Mouse (Mus musculus): ENCODE measurements around the gene Usp43. TPM values are rescaled to one million over a fixed set of nuclear protein-coding genes. Genes with fewer than 3 reads are reported as not detected.

The Usp43 gene
- polyA plus RNA-seq, 1 experiment, result 0.30 TPM

DNA sequence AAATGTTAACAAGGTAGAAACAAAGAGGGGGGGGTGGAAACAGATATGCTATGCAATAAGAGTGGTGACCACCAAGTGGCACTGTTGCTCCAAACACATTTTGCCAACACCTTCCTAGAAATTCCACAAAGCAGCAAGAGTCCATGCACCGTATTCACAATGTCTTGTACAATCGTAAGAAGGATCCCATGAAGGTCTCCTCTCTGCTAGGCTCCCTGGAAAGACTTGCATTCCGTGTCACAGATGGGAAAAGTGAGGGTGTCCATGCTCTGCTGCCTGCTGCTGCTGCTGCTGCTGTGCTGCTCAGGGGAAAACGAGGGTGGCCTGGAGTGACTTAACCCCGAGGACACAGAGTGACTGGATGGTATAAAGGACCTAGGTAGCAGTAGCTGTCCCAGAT, 102.3 kb downstream of the Usp43 start:
- WGBS, result 18% methylated on average over 5 of the region's 5 CpGs
- Histone ChIP-seq H3K4me1 (ENCODE audit: control insufficient read depth, insufficient read depth, insufficient read length) (no peaks in the 10 kb centered on the region), H3K27ac (ENCODE audit: insufficient read depth, low read length) (no peak overlapping the region), H3K27me3 (ENCODE audit: control insufficient read depth, insufficient read depth, low read length) (no peaks in the 10 kb centered on the region), H3K4me3 (ENCODE audit: extremely low read depth, insufficient read depth, insufficient read length) (no peak overlapping the region), H3K36me3 (ENCODE audit: control insufficient read depth, insufficient read depth, low read length) (no peaks in the 10 kb centered on the region)
- DNase-seq (ENCODE audit: low read depth in 1 of 2, low spot score in 2 of 2), result no peak
- TF ChIP-seq CTCF (IDR thresholded peaks at IDR 0.05; ENCODE audit: extremely low read depth, insufficient read depth, insufficient read length, insufficient replicate concordance) (no peak), POLR2A (IDR thresholded peaks at IDR 0.05; ENCODE audit: low read depth, low read length) (no peak)

DNA sequence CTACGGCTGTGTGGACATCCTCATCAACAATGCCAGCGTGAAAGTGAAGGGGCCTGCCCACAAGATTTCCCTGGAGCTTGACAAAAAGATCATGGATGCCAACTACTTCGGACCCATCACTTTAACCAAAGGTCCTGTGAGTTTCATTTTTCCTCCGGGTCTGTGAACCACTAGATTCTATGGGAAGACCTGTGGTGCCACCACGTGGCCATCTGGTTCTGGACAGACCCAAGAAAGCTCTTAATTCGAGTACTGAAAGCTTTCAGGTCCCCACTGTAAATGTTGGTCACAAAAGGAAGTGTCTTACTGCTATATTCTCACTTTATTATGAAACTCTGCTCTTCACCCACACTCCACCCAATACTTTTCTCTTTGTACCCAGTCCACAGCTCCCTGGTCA, 110.4 kb downstream of the Usp43 start:
- no peak overlapping the region for H3K4me3 ChIP-seq (ENCODE audit: extremely low read depth, insufficient read depth, insufficient read length)
- WGBS, result 74% methylated on average over 6 of the region's 6 CpGs
- DNase-seq (ENCODE audit: low read depth in 1 of 2, low spot score in 2 of 2), result no peak
- H3K4me1 ChIP-seq (ENCODE audit: control insufficient read depth, insufficient read depth, insufficient read length), result no peaks in the 10 kb centered on the region
- no peaks in the 10 kb centered on the region for H3K27me3 ChIP-seq (ENCODE audit: control insufficient read depth, insufficient read depth, low read length)
- TF ChIP-seq POLR2A (IDR thresholded peaks at IDR 0.05; ENCODE audit: low read depth, low read length) (no peak), CTCF (IDR thresholded peaks at IDR 0.05; ENCODE audit: extremely low read depth, insufficient read depth, insufficient read length, insufficient replicate concordance) (no peak)
- H3K27ac ChIP-seq (ENCODE audit: insufficient read depth, low read length), result no peak overlapping the region
- H3K36me3 ChIP-seq (ENCODE audit: control insufficient read depth, insufficient read depth, low read length), result no peaks in the 10 kb centered on the region

DNA sequence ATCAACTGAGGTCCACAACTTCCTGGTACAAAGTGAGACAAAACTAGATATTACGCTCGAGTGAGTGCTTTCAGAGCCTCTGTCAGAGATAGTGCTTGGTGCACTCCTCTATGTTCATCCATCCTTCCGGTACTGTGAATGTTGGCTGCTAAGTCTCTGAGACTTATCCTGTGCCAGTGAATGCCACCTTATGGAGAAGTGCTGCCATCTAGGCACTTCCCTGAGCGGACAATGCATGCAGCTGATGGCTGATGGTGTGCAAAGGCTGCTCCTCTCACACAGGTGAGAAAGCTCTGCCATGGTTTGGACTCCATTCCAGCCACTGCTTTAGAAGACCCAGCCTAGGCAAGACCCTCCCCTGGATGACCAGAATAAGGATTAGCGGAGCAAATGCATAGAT, 113.9 kb downstream of the Usp43 start:
- no peak for DNase-seq (ENCODE audit: low read depth in 1 of 2, low spot score in 2 of 2)
- WGBS, result 79% methylated on average over 5 of the region's 5 CpGs
- H3K27ac ChIP-seq (ENCODE audit: insufficient read depth, low read length), result no peak overlapping the region
- H3K4me1 ChIP-seq (ENCODE audit: control insufficient read depth, insufficient read depth, insufficient read length), result no peaks in the 10 kb centered on the region
- no peak overlapping the region for H3K4me3 ChIP-seq (ENCODE audit: extremely low read depth, insufficient read depth, insufficient read length)
- H3K36me3 ChIP-seq (ENCODE audit: control insufficient read depth, insufficient read depth, low read length), result no peaks in the 10 kb centered on the region
- TF ChIP-seq CTCF (IDR thresholded peaks at IDR 0.05; ENCODE audit: extremely low read depth, insufficient read depth, insufficient read length, insufficient replicate concordance) (no peak), POLR2A (IDR thresholded peaks at IDR 0.05; ENCODE audit: low read depth, low read length) (no peak)
- no peaks in the 10 kb centered on the region for H3K27me3 ChIP-seq (ENCODE audit: control insufficient read depth, insufficient read depth, low read length)

DNA sequence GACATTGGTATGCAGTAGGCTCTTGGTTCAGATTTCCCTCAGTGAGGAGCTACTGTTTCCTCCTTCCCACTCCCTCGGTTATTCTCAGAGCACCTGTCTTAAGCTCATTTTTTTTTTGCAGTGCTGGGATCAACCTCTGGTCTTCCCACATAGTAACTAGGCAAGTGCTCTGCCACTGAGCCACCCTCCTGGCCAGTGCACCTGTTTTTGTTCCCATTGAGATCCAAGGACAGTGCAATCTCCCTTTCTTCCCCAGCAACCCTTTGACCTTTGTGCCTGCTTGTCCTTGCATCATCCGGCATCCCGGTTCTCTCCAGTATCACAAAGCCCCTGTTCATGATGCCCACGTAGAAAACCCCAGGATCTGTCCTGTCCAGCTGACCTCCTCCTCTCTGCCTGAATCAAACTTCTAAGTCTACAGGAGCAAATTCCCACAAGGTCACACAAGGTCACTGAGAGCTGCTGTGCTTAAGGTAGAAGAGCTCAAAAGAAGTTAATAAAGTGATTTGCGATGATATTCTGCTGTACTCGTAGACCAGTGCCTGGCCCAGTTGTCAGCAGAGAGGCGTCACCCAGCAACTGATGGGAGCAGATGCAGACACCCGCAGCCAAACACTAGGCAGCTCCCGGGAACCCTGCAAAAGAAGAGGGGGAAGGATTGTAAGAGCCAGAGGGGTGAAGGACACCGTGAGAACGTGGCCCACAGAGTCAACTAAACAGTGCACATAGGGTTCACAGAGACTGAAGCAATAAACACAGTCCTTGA, 114.9 kb downstream of the Usp43 start:
- no peaks in the 10 kb centered on the region for H3K4me1 ChIP-seq (ENCODE audit: control insufficient read depth, insufficient read depth, insufficient read length)
- WGBS, result 87% methylated on average over 11 of the region's 11 CpGs
- TF ChIP-seq POLR2A (IDR thresholded peaks at IDR 0.05; ENCODE audit: low read depth, low read length) (no peak), CTCF (IDR thresholded peaks at IDR 0.05; ENCODE audit: extremely low read depth, insufficient read depth, insufficient read length, insufficient replicate concordance) (no peak)

DNA sequence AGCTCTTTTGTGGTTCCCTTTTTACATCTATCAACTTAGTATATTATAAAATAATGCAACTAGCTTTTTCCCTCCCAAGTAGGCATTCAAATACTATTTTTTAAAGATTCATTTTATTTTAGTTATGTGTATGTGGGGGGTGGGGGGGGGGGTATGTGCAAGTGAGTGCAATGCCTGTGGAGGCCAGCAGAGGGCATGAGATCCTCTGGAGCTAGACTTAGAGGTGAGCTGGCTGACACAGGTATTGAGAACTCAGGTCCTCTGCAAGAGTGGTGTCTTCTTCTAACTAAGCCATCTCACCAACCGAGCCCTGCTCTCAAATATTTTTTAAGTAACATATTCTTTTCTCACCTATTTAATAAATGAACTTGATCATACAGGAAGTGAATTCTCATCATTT, 116.4 kb downstream of the Usp43 start:
- no peaks in the 10 kb centered on the region for H3K4me1 ChIP-seq (ENCODE audit: control insufficient read depth, insufficient read depth, insufficient read length)
- no peaks in the 10 kb centered on the region for H3K27me3 ChIP-seq (ENCODE audit: control insufficient read depth, insufficient read depth, low read length)
- no peak overlapping the region for H3K4me3 ChIP-seq (ENCODE audit: extremely low read depth, insufficient read depth, insufficient read length)
- H3K27ac ChIP-seq (ENCODE audit: insufficient read depth, low read length), result no peak overlapping the region
- H3K36me3 ChIP-seq (ENCODE audit: control insufficient read depth, insufficient read depth, low read length), result no peaks in the 10 kb centered on the region
- TF ChIP-seq POLR2A (IDR thresholded peaks at IDR 0.05; ENCODE audit: low read depth, low read length) (no peak), CTCF (IDR thresholded peaks at IDR 0.05; ENCODE audit: extremely low read depth, insufficient read depth, insufficient read length, insufficient replicate concordance) (no peak)
- DNase-seq (ENCODE audit: low read depth in 1 of 2, low spot score in 2 of 2), result no peak
- WGBS, result 96% methylated on average over 1 of the region's 1 CpGs

More for the DNA sequence above, 114.9 kb downstream of the Usp43 start:
- no peak overlapping the region for H3K27ac ChIP-seq (ENCODE audit: insufficient read depth, low read length)
- H3K36me3 ChIP-seq (ENCODE audit: control insufficient read depth, insufficient read depth, low read length), result no peaks in the 10 kb centered on the region
- no peak overlapping the region for H3K4me3 ChIP-seq (ENCODE audit: extremely low read depth, insufficient read depth, insufficient read length)
- H3K27me3 ChIP-seq (ENCODE audit: control insufficient read depth, insufficient read depth, low read length), result no peaks in the 10 kb centered on the region
- DNase-seq (ENCODE audit: low read depth in 1 of 2, low spot score in 2 of 2), result no peak

Other genes starting within 250 kb of the Usp43 start
- gene Rcvrn, start 226.8 kb downstream of the Usp43 start, polyA plus RNA-seq (2012; rRNA removed), result not detected in 2 replicates
- gene Glp2r, start 151.0 kb downstream of the Usp43 start, polyA plus RNA-seq (2012; rRNA removed), result 0.04 TPM in 2 replicates
- gene Gsg1l2, start 147.5 kb downstream of the Usp43 start, polyA plus RNA-seq (2012; rRNA removed), result not detected in 2 replicates
- gene Dhrs7c, start 124.0 kb downstream of the Usp43 start, polyA plus RNA-seq (2012; rRNA removed), result not detected in 2 replicates
- not detected in 2 replicates for gene Cfap52, start 43.5 kb upstream of the Usp43 start, polyA plus RNA-seq (2012; rRNA removed)
- 2.4 and 3.2 TPM in 2 replicates for gene Stx8, start 44.0 kb upstream of the Usp43 start, polyA plus RNA-seq (2012; rRNA removed)

Measured in spleen, adult 2 months (tissue).